Mouse (Mus musculus) limb, embryonic 12.5 days (tissue): Measurements from ENCODE around the gene Nr2f2. TPM values are rescaled to one million over a fixed set of nuclear protein-coding genes. Genes with fewer than 3 reads are reported as not detected.

ENCODE experiments used
- ATAC-seq: fragments of 200-750 bp; cut with Nextera tagmentation; 2 replicates; pipeline ENCODE4 v1.8.0; 2017; ENCODE audit warnings: low read depth, moderate TSS enrichment; ENCODE audit not compliant: insufficient number of reproducible peaks, insufficient read depth, low FRiP score, low TSS enrichment
- H3K27ac ChIP-seq: fragments of 300-500 bp; sonication (generic); 2 replicates; pipeline ENCODE4 v1.5.1; 2016; ENCODE audit warnings: mild to moderate bottlenecking, moderate library complexity
- H3K27me3 ChIP-seq: fragments of 300-500 bp; sonication (generic); 2 replicates; pipeline ENCODE4 v1.6.1; 2016; ENCODE audit warnings: mild to moderate bottlenecking, moderate library complexity
- H3K36me3 ChIP-seq: fragments of 300-500 bp; sonication (generic); 2 replicates; pipeline ENCODE4 v1.6.1; 2016; ENCODE audit warnings: mild to moderate bottlenecking, moderate library complexity
- H3K4me1 ChIP-seq: fragments of 300-500 bp; sonication (generic); replicated peaks from 2 replicates; pipeline ENCODE4 v1.6.1; 2016
- H3K4me2 ChIP-seq: fragments of 300-500 bp; sonication (generic); 2 replicates; pipeline ENCODE4 v1.6.1; 2016; ENCODE audit warnings: mild to moderate bottlenecking, moderate library complexity
- H3K4me3 ChIP-seq: fragments of 300-500 bp; sonication (generic); replicated peaks from 2 replicates; pipeline ENCODE4 v1.5.1; 2016; ENCODE audit warnings: mild to moderate bottlenecking
- H3K9ac ChIP-seq: fragments of 300-500 bp; sonication (generic); replicated peaks from 2 replicates; pipeline ENCODE4 v1.6.1; 2016; ENCODE audit warnings: mild to moderate bottlenecking, moderate library complexity
- H3K9me3 ChIP-seq: fragments of 300-500 bp; sonication (generic); 2 replicates; pipeline ENCODE4 v1.6.1; 2016; ENCODE audit warnings: mild to moderate bottlenecking, moderate library complexity
- WGBS: fragments of 180-500 bp; shearing (Covaris S2); methylation state at CpG from one replicate; pipeline ENCODE4 v1.1.7; 2016; 5-methylcytosine and 5-hydroxymethylcytosine counted together
- polyA plus RNA-seq: library from polyadenylated mRNA; unstranded; fragments of >200 nt; fragmentation: Nextera tagmentation; extraction: Ambion mirVana; gene quantifications from 2 replicates; pipeline ENCODE4 v1.2.1, GENCODE M21; 2016

The Nr2f2 gene
- polyA plus RNA-seq, 1 experiment from 2014 or later: 71.8 TPM

GRCm38 (mm10) chr7:70365401-70365811 is 1.1 kb downstream of the Nr2f2 start:
- Histone ChIP-seq H3K36me3 (no peaks in the 10 kb centered on the region), H3K4me2 (peak overlapping the region; percentile 72), H3K27me3 (peaks cover 57% of the 10 kb centered on the region), H3K9ac (peak overlapping the region; percentile 68), H3K4me1 (peaks cover 39% of the 10 kb centered on the region), H3K9me3 (no peaks in the 10 kb centered on the region), H3K4me3 (peak overlapping the region; percentile 52), H3K27ac (peak overlapping the region; percentile 91)
- under 1% methylated on average over 17 of the region's 17 CpGs for WGBS
- no peak for ATAC-seq

DNA sequence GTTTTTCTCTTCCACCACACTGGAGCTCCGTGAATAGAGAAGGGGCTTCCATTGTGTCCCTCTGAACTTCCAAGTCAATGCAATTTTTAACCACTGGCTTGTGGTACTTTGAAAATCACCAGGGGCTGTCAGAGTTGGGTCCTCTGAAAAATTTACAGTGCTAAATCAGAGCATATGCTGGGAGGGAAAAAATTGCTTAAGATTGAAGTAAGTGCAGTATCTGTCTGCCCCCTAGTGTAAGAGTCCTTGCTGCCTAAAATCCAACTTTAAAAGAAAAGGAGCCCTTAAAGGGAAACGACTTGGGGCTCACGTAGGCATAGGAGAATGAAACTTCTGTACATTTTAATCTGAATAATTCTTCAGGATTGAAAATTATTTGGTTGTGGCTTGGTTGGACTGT is 1.7 kb downstream of the Nr2f2 start:
- H3K27ac ChIP-seq: peak overlapping the region; percentile 91
- ATAC-seq: no peak
- H3K9me3 ChIP-seq: no peaks in the 10 kb centered on the region
- peak overlapping the region; percentile 72 for H3K4me2 ChIP-seq
- peak overlapping the region; percentile 52 for H3K4me3 ChIP-seq
- no peaks in the 10 kb centered on the region for H3K36me3 ChIP-seq
- H3K9ac ChIP-seq: peak overlapping the region; percentile 68; the same call in 1 of the 2 replicates
- peaks cover 51% of the 10 kb centered on the region for H3K27me3 ChIP-seq
- WGBS: 0% methylated on average over 3 of the region's 3 CpGs
- H3K4me1 ChIP-seq: peaks cover 33% of the 10 kb centered on the region

DNA sequence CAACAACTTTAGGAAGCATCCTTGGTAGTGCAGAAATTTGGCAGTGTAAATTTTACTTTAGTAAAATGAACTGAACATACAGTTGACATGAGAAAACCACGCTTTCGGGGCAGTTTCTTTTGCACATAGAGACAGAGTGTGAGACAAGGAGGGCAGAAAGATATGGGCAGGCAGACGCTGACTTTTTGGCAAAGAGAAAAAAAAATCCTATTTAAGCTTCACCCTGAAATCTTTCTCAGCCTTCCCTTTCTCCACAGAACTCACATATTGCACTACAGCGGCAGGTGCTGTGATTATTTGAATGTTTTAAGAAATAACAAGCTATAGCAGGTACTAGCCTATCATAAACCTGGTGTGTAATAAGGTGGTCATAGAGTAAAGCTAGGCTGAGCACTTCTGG is 3.2 kb downstream of the Nr2f2 start:
- no peak overlapping the region; the same call in 1 of the 2 replicates for H3K4me3 ChIP-seq

GRCm38 (mm10) chr7:70362526-70363170 is 3.9 kb downstream of the Nr2f2 start:
- 3% methylated on average over 12 of the region's 12 CpGs for WGBS
- Histone ChIP-seq H3K36me3 (peaks cover 7% of the 10 kb centered on the region), H3K4me2 (peak overlapping the region; percentile 90), H3K9me3 (no peaks in the 10 kb centered on the region), H3K4me1 (peaks cover 28% of the 10 kb centered on the region), H3K27me3 (peaks cover 30% of the 10 kb centered on the region), H3K9ac (peak overlapping the region; percentile 99; the same call in 1 of the 2 replicates), H3K4me3 (peak overlapping the region; percentile 85), H3K27ac (0 out of 2 replicates have a peak overlapping the region, but pooled peaks have one; percentile 99)
- no peak for ATAC-seq

More for the DNA sequence above, 3.2 kb downstream of the Nr2f2 start:
- WGBS: 20% methylated on average over 4 of the region's 4 CpGs
- no peak for ATAC-seq
- no peak overlapping the region for H3K27ac ChIP-seq
- H3K4me1 ChIP-seq: peaks cover 23% of the 10 kb centered on the region
- no peak overlapping the region for H3K9ac ChIP-seq
- H3K4me2 ChIP-seq: peak overlapping the region; percentile 40; the same call in 1 of the 2 replicates
- no peaks in the 10 kb centered on the region for H3K9me3 ChIP-seq
- H3K36me3 ChIP-seq: peaks cover under 1% of the 10 kb centered on the region; the same call in 1 of the 2 replicates
- H3K27me3 ChIP-seq: peaks cover 37% of the 10 kb centered on the region

DNA sequence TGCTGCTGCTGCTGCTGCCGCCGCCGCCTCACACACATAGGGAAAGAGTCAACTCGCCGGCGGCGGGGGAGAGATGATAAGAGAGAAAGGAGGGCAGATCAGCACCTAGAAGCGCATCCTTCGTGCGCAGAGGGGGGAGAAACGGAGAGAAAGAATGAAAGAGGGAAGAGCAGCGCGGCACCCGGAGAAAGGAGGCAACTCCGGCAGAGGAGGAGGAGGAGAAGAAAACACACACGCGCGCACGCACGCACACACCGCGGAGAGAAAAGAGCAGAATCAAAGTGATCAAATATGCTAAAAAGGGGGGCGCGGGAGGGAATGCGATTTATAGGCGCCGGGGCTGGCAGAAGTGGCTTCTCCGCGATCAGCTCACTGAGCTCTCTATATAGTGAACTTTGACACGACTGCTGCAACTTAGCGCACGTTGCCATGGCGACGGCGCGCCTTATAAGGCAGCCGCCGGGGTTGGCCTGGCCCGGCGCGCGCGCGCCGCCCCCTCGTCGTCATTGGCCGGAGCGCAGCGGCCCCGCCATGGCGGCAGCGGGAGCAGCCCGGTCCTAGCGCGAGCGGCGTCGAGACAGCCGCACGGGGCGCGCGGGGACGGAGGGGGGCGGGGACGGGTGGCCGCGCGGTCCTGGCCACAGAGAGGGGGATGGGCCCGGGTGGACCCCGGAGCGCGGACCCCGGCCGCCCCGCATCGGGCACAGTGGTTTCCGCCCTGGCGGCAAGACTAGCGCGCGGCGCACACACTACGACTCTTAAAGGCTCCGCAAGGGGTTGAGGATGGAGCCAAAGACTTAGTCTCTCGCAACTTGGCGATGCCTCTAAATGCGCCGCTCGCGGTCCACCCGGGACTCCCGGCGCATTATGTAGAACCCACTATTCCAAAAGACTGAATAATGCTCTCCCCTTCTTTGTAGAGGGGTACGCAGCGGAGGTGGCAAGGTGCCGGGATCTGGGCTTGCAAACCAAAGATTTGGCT is 4.9 kb downstream of the Nr2f2 start:
- peak overlapping the region; percentile 90 for H3K4me2 ChIP-seq
- peak; percentile 88 for ATAC-seq
- peak overlapping the region; percentile 99 for H3K27ac ChIP-seq
- H3K9ac ChIP-seq: peak overlapping the region; percentile 99
- peaks cover 17% of the 10 kb centered on the region for H3K36me3 ChIP-seq
- peak overlapping the region; percentile 85 for H3K4me3 ChIP-seq
- H3K27me3 ChIP-seq: peaks cover 28% of the 10 kb centered on the region
- H3K4me1 ChIP-seq: peaks cover 36% of the 10 kb centered on the region
- no peaks in the 10 kb centered on the region for H3K9me3 ChIP-seq
- WGBS: under 1% methylated on average over 97 of the region's 98 CpGs

DNA sequence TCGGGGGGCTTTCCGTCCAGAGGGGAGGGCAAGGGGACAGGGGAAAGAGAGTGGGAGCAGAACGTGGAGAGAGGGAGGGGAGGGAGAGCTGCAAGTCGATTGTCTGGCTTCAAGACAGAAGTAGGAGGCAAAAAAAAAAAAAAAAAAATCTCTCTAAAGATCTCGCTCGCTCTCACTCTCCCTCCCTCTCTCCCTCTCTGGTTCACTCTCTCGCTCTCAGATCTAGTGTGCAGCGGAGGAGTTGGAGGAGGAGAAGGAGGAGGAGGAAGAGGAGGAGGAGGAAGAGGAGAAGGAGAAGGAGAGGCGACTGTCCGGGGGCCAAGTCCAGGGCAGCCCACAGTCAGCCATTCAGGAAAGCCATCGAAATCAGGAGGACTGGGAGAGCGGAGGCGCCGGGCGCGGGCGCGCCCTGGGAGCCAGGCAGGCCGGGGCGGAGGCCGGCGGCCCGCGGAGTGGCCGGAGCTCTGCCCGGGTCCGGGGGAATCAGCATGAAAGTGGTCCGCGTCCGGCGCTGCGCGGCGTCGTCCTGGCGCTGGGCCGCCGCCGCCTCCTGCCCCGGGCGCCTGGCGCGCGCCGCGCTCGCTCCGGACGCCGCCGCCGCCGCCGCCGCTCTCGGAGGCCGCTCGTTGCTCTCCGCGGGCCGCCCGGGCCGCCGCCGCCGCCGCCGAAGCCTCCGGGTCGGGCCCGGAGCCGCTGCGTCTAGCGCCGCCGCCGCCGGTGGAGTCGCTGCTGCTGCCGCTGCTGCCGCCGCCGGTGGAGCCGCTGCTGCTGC is 5.7 kb downstream of the Nr2f2 start:
- H3K4me3 ChIP-seq: peak overlapping the region; percentile 85
- H3K36me3 ChIP-seq: peaks cover 26% of the 10 kb centered on the region
- no peaks in the 10 kb centered on the region for H3K9me3 ChIP-seq
- peaks cover 36% of the 10 kb centered on the region for H3K4me1 ChIP-seq
- WGBS: under 1% methylated on average over 58 of the region's 84 CpGs
- peaks cover 26% of the 10 kb centered on the region for H3K27me3 ChIP-seq
- peak overlapping the region; percentile 99 for H3K27ac ChIP-seq
- ATAC-seq: no peak
- H3K4me2 ChIP-seq: peak overlapping the region; percentile 90
- H3K9ac ChIP-seq: peak overlapping the region; percentile 99

DNA sequence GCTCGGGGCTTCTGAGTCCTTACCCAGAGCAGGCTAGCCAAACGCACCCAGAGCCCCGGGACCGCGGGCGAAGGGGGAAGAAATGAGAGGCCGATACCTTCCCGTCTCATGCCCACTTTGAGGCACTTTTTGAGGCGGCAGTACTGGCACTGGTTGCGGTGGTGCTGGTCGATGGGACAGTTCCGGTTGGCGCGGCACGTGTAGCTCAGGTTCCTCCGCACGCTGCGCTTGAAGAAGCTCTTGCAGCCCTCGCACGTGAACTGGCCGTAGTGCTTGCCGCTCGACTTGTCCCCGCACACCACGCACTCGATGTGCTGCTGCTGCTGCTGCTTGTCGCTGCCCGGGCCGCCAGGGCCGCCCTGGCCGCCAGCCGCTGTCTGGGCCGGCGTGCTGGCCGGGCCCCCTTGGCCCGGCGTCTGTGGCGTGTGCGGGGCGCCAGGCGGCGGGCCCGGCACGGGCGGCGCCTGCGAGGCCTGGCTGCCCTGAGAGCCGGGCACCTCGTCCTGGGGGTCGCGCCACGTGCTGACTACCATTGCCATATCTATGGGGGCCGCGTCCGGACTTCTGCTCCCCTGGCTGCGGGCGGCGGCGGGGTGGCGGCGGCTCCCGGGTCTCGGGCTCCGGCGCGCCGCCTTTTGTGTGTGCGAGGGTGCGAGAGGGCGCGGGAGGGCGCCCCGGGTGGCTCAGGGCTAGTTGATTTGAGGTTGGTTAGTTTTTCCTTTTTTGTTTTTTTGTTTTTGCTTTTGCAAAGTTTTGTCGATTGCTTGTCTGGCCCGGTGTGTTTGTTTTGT is 6.5 kb downstream of the Nr2f2 start:
- H3K36me3 ChIP-seq: peaks cover 28% of the 10 kb centered on the region
- under 1% methylated on average over 73 of the region's 75 CpGs for WGBS
- H3K27me3 ChIP-seq: peaks cover 22% of the 10 kb centered on the region

GRCm38 (mm10) chr7:70358848-70359591 is 7.5 kb downstream of the Nr2f2 start:
- under 1% methylated on average over 33 of the region's 33 CpGs for WGBS
- Histone ChIP-seq H3K4me2 (peak overlapping the region; percentile 90), H3K27me3 (peaks cover 22% of the 10 kb centered on the region), H3K4me3 (peak overlapping the region; percentile 85), H3K9me3 (no peaks in the 10 kb centered on the region), H3K27ac (peak overlapping the region; percentile 99), H3K9ac (peak overlapping the region; percentile 99), H3K36me3 (peaks cover 32% of the 10 kb centered on the region), H3K4me1 (peaks cover 44% of the 10 kb centered on the region)
- ATAC-seq: no peak

More for the DNA sequence above, 6.5 kb downstream of the Nr2f2 start:
- Histone ChIP-seq H3K9ac (peak overlapping the region; percentile 99), H3K4me2 (peak overlapping the region; percentile 90), H3K27ac (peak overlapping the region; percentile 99), H3K9me3 (no peaks in the 10 kb centered on the region), H3K4me1 (peaks cover 38% of the 10 kb centered on the region), H3K4me3 (peak overlapping the region; percentile 85)
- no peak for ATAC-seq

- peak overlapping the region; percentile 99 for H3K9ac ChIP-seq
- peaks cover 44% of the 10 kb centered on the region for H3K4me1 ChIP-seq
- H3K27ac ChIP-seq: peak overlapping the region; percentile 99
- 1% methylated on average over 33 of the region's 33 CpGs for WGBS
- ATAC-seq: no peak
- peak overlapping the region; percentile 85 for H3K4me3 ChIP-seq
- H3K4me2 ChIP-seq: peak overlapping the region; percentile 90
- peaks cover 16% of the 10 kb centered on the region for H3K27me3 ChIP-seq
- H3K36me3 ChIP-seq: peaks cover 32% of the 10 kb centered on the region
- H3K9me3 ChIP-seq: no peaks in the 10 kb centered on the region
Measured at GRCm38 (mm10) chr7:70358020-70358847, 8.3 kb downstream of the Nr2f2 start.
